Mouse (Mus musculus) stomach, embryonic 15.5 days (tissue): Measurements from ENCODE around the gene Zfp367. TPM values are rescaled to one million over a fixed set of nuclear protein-coding genes. Genes with fewer than 3 reads are reported as not detected.

Experiments used
- ATAC-seq: fragments of 200-750 bp; cut with Nextera tagmentation; 2 replicates; pipeline ENCODE4 v1.8.0; 2017; ENCODE audit warnings: low read depth, moderate number of reproducible peaks, moderate TSS enrichment; ENCODE audit not compliant: insufficient read depth, low FRiP score
- H3K27ac ChIP-seq: fragments of 300-500 bp; sonication (generic); 2 replicates; pipeline ENCODE4 v1.5.1; 2015; ENCODE audit warnings: mild to moderate bottlenecking, inconsistent platforms
- H3K27me3 ChIP-seq: fragments of 300-500 bp; sonication (generic); replicated peaks from 2 replicates; pipeline ENCODE4 v1.6.1; 2015; ENCODE audit warnings: inconsistent platforms
- H3K36me3 ChIP-seq: fragments of 300-500 bp; sonication (generic); 2 replicates; pipeline ENCODE4 v1.6.1; 2015; ENCODE audit warnings: inconsistent platforms
- H3K4me1 ChIP-seq: fragments of 300-500 bp; sonication (generic); 2 replicates; pipeline ENCODE4 v1.6.1; 2015; ENCODE audit warnings: inconsistent platforms
- H3K4me2 ChIP-seq: fragments of 300-500 bp; sonication (generic); 2 replicates; pipeline ENCODE4 v1.6.1; 2015; ENCODE audit warnings: mild to moderate bottlenecking, inconsistent platforms
- H3K4me3 ChIP-seq: fragments of 300-500 bp; sonication (generic); replicated peaks from 2 replicates; pipeline ENCODE4 v1.5.1; 2015; ENCODE audit warnings: inconsistent platforms
- H3K9ac ChIP-seq: fragments of 300-500 bp; sonication (generic); 2 replicates; pipeline ENCODE4 v1.6.1; 2015; ENCODE audit warnings: inconsistent platforms
- H3K9me3 ChIP-seq: fragments of 300-500 bp; sonication (generic); 2 replicates; pipeline ENCODE4 v1.6.1; 2016; ENCODE audit warnings: inconsistent platforms
- WGBS: fragments of 180-500 bp; shearing (Covaris S2); methylation state at CpG from one replicate; pipeline ENCODE4 v1.1.7; 2015; 5-methylcytosine and 5-hydroxymethylcytosine counted together
- polyA plus RNA-seq: library from polyadenylated mRNA; unstranded; fragments of >200 nt; fragmentation: Nextera tagmentation; extraction: Ambion mirVana; gene quantifications from 2 replicates; pipeline ENCODE4 v1.2.1, GENCODE M21; 2015

Zfp367 gene
- polyA plus RNA-seq, 1 experiment from 2014 or later: 23.9 TPM

DNA sequence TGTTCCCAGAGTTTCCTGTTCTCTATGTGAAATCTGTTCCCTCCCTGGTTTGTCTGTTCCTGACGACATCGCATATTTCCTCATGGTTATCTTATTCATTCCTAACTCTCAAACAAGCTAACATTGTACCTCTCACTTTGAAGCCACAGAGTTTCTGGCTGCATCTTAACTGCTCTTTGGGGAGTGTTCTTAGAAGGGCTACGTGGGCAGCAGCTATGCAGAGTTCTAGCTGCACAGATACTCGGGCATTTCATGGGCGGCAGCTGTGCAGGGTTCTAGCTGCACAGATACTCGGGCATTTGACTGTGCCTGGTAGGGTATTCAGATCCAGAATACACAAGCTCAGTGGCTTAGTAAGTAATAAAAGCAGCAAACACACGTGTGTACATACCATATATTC is 64.9 kb downstream of the Zfp367 start:
- H3K4me2 ChIP-seq: no peak overlapping the region
- ATAC-seq: no peak
- no peaks in the 10 kb centered on the region for H3K27me3 ChIP-seq
- H3K36me3 ChIP-seq: no peaks in the 10 kb centered on the region
- H3K4me1 ChIP-seq: no peaks in the 10 kb centered on the region
- H3K27ac ChIP-seq: no peak overlapping the region
- H3K9me3 ChIP-seq: no peaks in the 10 kb centered on the region
- H3K4me3 ChIP-seq: no peak overlapping the region
- no peak overlapping the region for H3K9ac ChIP-seq
- 75% methylated on average over 7 of the region's 7 CpGs for WGBS

- H3K9ac ChIP-seq: no peak overlapping the region
- H3K27ac ChIP-seq: no peak overlapping the region
- ATAC-seq: no peak
- H3K4me3 ChIP-seq: no peak overlapping the region
- H3K4me2 ChIP-seq: no peak overlapping the region
- WGBS: 84% methylated on average over 5 of the region's 5 CpGs
- no peaks in the 10 kb centered on the region for H3K36me3 ChIP-seq
- peaks cover 5% of the 10 kb centered on the region; the same call in 1 of the 2 replicates for H3K4me1 ChIP-seq
- no peaks in the 10 kb centered on the region for H3K9me3 ChIP-seq
- H3K27me3 ChIP-seq: no peaks in the 10 kb centered on the region
These were observed 67.0 kb downstream of the Zfp367 start for GRCm38 (mm10) chr13:64086036-64086435.

GRCm38 (mm10) chr13:64083331-64083730 is 69.7 kb downstream of the Zfp367 start:
- H3K9ac ChIP-seq: no peak overlapping the region
- no peaks in the 10 kb centered on the region for H3K27me3 ChIP-seq
- no peaks in the 10 kb centered on the region for H3K36me3 ChIP-seq
- H3K27ac ChIP-seq: no peak overlapping the region
- H3K9me3 ChIP-seq: no peaks in the 10 kb centered on the region
- H3K4me3 ChIP-seq: no peak overlapping the region
- H3K4me1 ChIP-seq: peaks cover 5% of the 10 kb centered on the region; the same call in 1 of the 2 replicates
- ATAC-seq: no peak
- no peak overlapping the region for H3K4me2 ChIP-seq
- 78% methylated on average over 3 of the region's 3 CpGs for WGBS

Other genes starting within 250 kb of the Zfp367 start
- gene Hsd17b3, start 64.0 kb downstream of the Zfp367 start, polyA plus RNA-seq: not detected in 2 replicates
- 4.6 and 5.4 TPM in 2 replicates for gene Slc35d2, start 23.8 kb downstream of the Zfp367 start, polyA plus RNA-seq
- gene Habp4, start 8.6 kb upstream of the Zfp367 start, polyA plus RNA-seq: 19.5 and 22.8 TPM in 2 replicates
- gene Cdc14b, start 122.1 kb upstream of the Zfp367 start, polyA plus RNA-seq: 24.5 and 26.1 TPM in 2 replicates
- 63.7 and 63.9 TPM in 2 replicates for gene Aaed1, start 159.5 kb upstream of the Zfp367 start, polyA plus RNA-seq
- gene Ctsl, start 217.7 kb upstream of the Zfp367 start, polyA plus RNA-seq: 221 and 248 TPM in 2 replicates